Mouse (Mus musculus) embryonic fibroblast, embryonic 13.5 days (primary cell): ENCODE results near the gene Gm45902. TPM values are rescaled to one million over a fixed set of nuclear protein-coding genes. Genes with fewer than 3 reads are reported as not detected.

Experiments used
- H3K27ac ChIP-seq: 2 replicates; pipeline ENCODE4 v1.5.1; 2012; ENCODE audit warnings: low read length, control low read depth, inconsistent platforms; ENCODE audit not compliant: insufficient read depth
- H3K4me1 ChIP-seq: 2 replicates; pipeline ENCODE4 v1.6.1; 2011; ENCODE audit warnings: low read length; ENCODE audit not compliant: control insufficient read depth, insufficient read depth
- H3K4me3 ChIP-seq: 2 replicates; pipeline ENCODE4 v1.5.1; 2011; ENCODE audit warnings: mild to moderate bottlenecking, control low read depth, low read length; ENCODE audit not compliant: insufficient read depth
- CTCF ChIP-seq: IDR thresholded peaks from 2 replicates; pipeline ENCODE4 v1.5.1; 2011; ENCODE audit warnings: mild to moderate bottlenecking, control low read depth, low read length, moderate library complexity, borderline replicate concordance; ENCODE audit not compliant: insufficient read depth
- POLR2A ChIP-seq: IDR thresholded peaks from 2 replicates; pipeline ENCODE4 v1.6.1; 2011; ENCODE audit warnings: low read depth, mild to moderate bottlenecking, control low read depth, low read length, moderate library complexity
- polyA plus RNA-seq: library from polyadenylated mRNA; stranded (reverse); fragments of >200 nt; gene quantifications from 2 replicates; pipeline ENCODE4 v1.2.4, GENCODE M21; 2011; ENCODE audit warnings: low read depth; ENCODE audit not compliant: missing spikeins, insufficient read length

The Gm45902 gene
- polyA plus RNA-seq: 3.7 and 4.1 TPM in 2 replicates

- H3K4me1 ChIP-seq: peaks cover 4% of the 10 kb centered on the region; the same call in 1 of the 2 replicates
- H3K27ac ChIP-seq: no peak within 1 kb of the TSS
- peak within 1 kb of the TSS; percentile 72 for H3K4me3 ChIP-seq
- no peak for TF ChIP-seq CTCF
- peak; percentile 82 for TF ChIP-seq POLR2A
Observed at GRCm38 (mm10) chr2:3512552-3513454, at the start of gene Gm45902, which contains the start of the genes Hspa14 and Cdnf. Gm45902 (minus strand) TSS chr2:3512790. Hspa14 (minus strand) TSS chr2:3512814. Cdnf (plus strand) TSS chr2:3513030.

- Histone ChIP-seq H3K27ac (no peak overlapping the region), H3K4me1 (no peaks in the 10 kb centered on the region), H3K4me3 (no peak overlapping the region)
- TF ChIP-seq CTCF (peak; percentile 78), POLR2A (no peak)
Observed at GRCm38 (mm10) chr2:3546588-3546987, 34.0 kb upstream of the Gm45902 start.

GRCm38 (mm10) chr2:3546055-3546454 lies 33.5 kb upstream of the Gm45902 start:
- no peak overlapping the region for H3K4me3 ChIP-seq
- no peak overlapping the region for H3K27ac ChIP-seq
- TF ChIP-seq POLR2A: no peak
- TF ChIP-seq CTCF: no peak
- H3K4me1 ChIP-seq: no peaks in the 10 kb centered on the region

- H3K4me1 ChIP-seq: no peaks in the 10 kb centered on the region
- H3K27ac ChIP-seq: no peak overlapping the region
- no peak for TF ChIP-seq POLR2A
- no peak for TF ChIP-seq CTCF
- H3K4me3 ChIP-seq: no peak overlapping the region
Observed at GRCm38 (mm10) chr2:3541307-3542079, 28.9 kb upstream of the Gm45902 start.

- TF ChIP-seq CTCF: no peak
- TF ChIP-seq POLR2A: no peak
- Histone ChIP-seq H3K4me3 (no peak overlapping the region), H3K27ac (no peak overlapping the region), H3K4me1 (no peaks in the 10 kb centered on the region)
Observed at GRCm38 (mm10) chr2:3526288-3526687, 13.7 kb upstream of the Gm45902 start.

- TF ChIP-seq CTCF: no peak
- no peak for TF ChIP-seq POLR2A
- Histone ChIP-seq H3K4me1 (no peaks in the 10 kb centered on the region), H3K27ac (no peak overlapping the region), H3K4me3 (no peak overlapping the region)
Observed at GRCm38 (mm10) chr2:3522558-3522957, 10.0 kb upstream of the Gm45902 start.

- peak overlapping the region; percentile 72 for H3K4me3 ChIP-seq
- H3K27ac ChIP-seq: no peak overlapping the region
- no peak for TF ChIP-seq CTCF
- no peak for TF ChIP-seq POLR2A
- H3K4me1 ChIP-seq: peaks cover 4% of the 10 kb centered on the region; the same call in 1 of the 2 replicates
Observed at GRCm38 (mm10) chr2:3512076-3512475, 514 bp downstream of the Gm45902 start.

- Histone ChIP-seq H3K4me3 (no peak overlapping the region), H3K27ac (no peak overlapping the region), H3K4me1 (no peaks in the 10 kb centered on the region)
- no peak for TF ChIP-seq CTCF
- no peak for TF ChIP-seq POLR2A
Observed at GRCm38 (mm10) chr2:3500886-3501285, 11.7 kb downstream of the Gm45902 start.

GRCm38 (mm10) chr2:3499543-3499942 lies 13.0 kb downstream of the Gm45902 start:
- Histone ChIP-seq H3K27ac (no peak overlapping the region), H3K4me1 (no peaks in the 10 kb centered on the region), H3K4me3 (no peak overlapping the region)
- TF ChIP-seq POLR2A: no peak
- no peak for TF ChIP-seq CTCF
